Mouse (Mus musculus) liver, adult 2 months (tissue): Measurements from ENCODE around the gene Sipa1l3. TPM values are rescaled to one million over a fixed set of nuclear protein-coding genes. Genes with fewer than 3 reads are reported as not detected.

ENCODE experiments used
- DNase-seq: peaks from one replicate; pipeline ENCODE4 v3.0.0-alpha.2; 2011; ENCODE audit warnings: low read depth, low spot score; ENCODE audit errors: extremely low read depth
- H3K27ac ChIP-seq: fragments of 200-500 bp; replicated peaks from 2 replicates; pipeline ENCODE4 v1.5.1; 2012; ENCODE audit warnings: low read depth, mild to moderate bottlenecking, control low read depth, inconsistent platforms, low read length; ENCODE audit not compliant: insufficient read depth
- H3K27me3 ChIP-seq: fragments of 200-500 bp; 2 replicates; pipeline ENCODE4 v1.6.1; 2012; ENCODE audit warnings: mild to moderate bottlenecking, moderate library complexity, low read length, inconsistent platforms; ENCODE audit not compliant: control insufficient read depth, insufficient read depth
- H3K36me3 ChIP-seq: fragments of 200-500 bp; 2 replicates; pipeline ENCODE4 v1.6.1; 2012; ENCODE audit warnings: low read length, inconsistent platforms; ENCODE audit not compliant: control insufficient read depth, insufficient read depth
- H3K4me1 ChIP-seq: fragments of 200-500 bp; 2 replicates; pipeline ENCODE4 v1.6.1; 2011; ENCODE audit warnings: low read length; ENCODE audit not compliant: control insufficient read depth, insufficient read depth
- H3K4me3 ChIP-seq: fragments of 200-500 bp; 2 replicates; pipeline ENCODE4 v1.5.1; 2011; ENCODE audit warnings: low read depth, mild to moderate bottlenecking, control low read depth, low read length, moderate library complexity; ENCODE audit not compliant: insufficient read depth
- H3K79me2 ChIP-seq: fragments of 200-500 bp; 2 replicates; pipeline ENCODE4 v1.6.1; 2012; ENCODE audit warnings: inconsistent platforms, mild to moderate bottlenecking, low read length, moderate library complexity; ENCODE audit not compliant: control insufficient read depth, insufficient read depth
- H3K9ac ChIP-seq: fragments of 200-500 bp; 2 replicates; pipeline ENCODE4 v1.6.1; 2012; ENCODE audit warnings: low read depth, mild to moderate bottlenecking, control low read depth, inconsistent platforms, low read length
- CTCF ChIP-seq: fragments of 200-500 bp; IDR thresholded peaks from 2 replicates; pipeline ENCODE4 v1.5.1; 2011; ENCODE audit warnings: low read depth, low read length, control low read depth
- POLR2A ChIP-seq: fragments of 200-500 bp; IDR thresholded peaks from 2 replicates; pipeline ENCODE4 v1.6.1; 2011; ENCODE audit warnings: low read length, control low read depth; ENCODE audit not compliant: insufficient read depth; ENCODE audit errors: extremely low read depth
- WGBS: fragments of 180-500 bp; shearing (Covaris S2); methylation state at CpG from one replicate; pipeline ENCODE4 v1.1.7; 2018; 5-methylcytosine and 5-hydroxymethylcytosine counted together
- polyA plus RNA-seq: library from polyadenylated mRNA; depleted of rRNA; stranded (reverse); fragments of >200 nt; gene quantifications from 2 replicates; pipeline ENCODE4 v1.2.3, GENCODE M21; 2012
- total RNA-seq: library from RNA; depleted of rRNA; stranded (reverse); fragments of >200 nt; gene quantifications from 2 replicates; pipeline ENCODE4 v1.2.3, GENCODE M21; 2014

Sipa1l3 gene
- total and polyA plus RNA-seq, 2 experiments: 3.1 to 6.5 TPM

GRCm38 (mm10) chr7:29387524-29388068 is 130.8 kb downstream of the Sipa1l3 start:
- H3K4me1 ChIP-seq: no peaks in the 10 kb centered on the region
- WGBS: 92% methylated on average over 17 of the region's 17 CpGs
- no peak overlapping the region for H3K4me3 ChIP-seq
- no peaks in the 10 kb centered on the region for H3K79me2 ChIP-seq
- no peak for TF ChIP-seq POLR2A
- TF ChIP-seq CTCF: no peak
- H3K36me3 ChIP-seq: no peaks in the 10 kb centered on the region
- no peaks in the 10 kb centered on the region for H3K27me3 ChIP-seq
- no peak overlapping the region for H3K27ac ChIP-seq
- DNase-seq: no peak
- H3K9ac ChIP-seq: no peak overlapping the region

- no peaks in the 10 kb centered on the region for H3K36me3 ChIP-seq
These were observed 132.1 kb downstream of the Sipa1l3 start for GRCm38 (mm10) chr7:29386349-29386748.

GRCm38 (mm10) chr7:29385791-29386190 is 132.7 kb downstream of the Sipa1l3 start:
- H3K4me3 ChIP-seq: no peak overlapping the region
- DNase-seq: no peak
- no peaks in the 10 kb centered on the region for H3K36me3 ChIP-seq
- no peak overlapping the region for H3K27ac ChIP-seq
- H3K4me1 ChIP-seq: no peaks in the 10 kb centered on the region
- no peak for TF ChIP-seq POLR2A
- TF ChIP-seq CTCF: no peak
- H3K27me3 ChIP-seq: no peaks in the 10 kb centered on the region
- H3K79me2 ChIP-seq: no peaks in the 10 kb centered on the region
- 94% methylated on average over 10 of the region's 10 CpGs for WGBS
- H3K9ac ChIP-seq: no peak overlapping the region

More at GRCm38 (mm10) chr7:29386349-29386748, 132.1 kb downstream of the Sipa1l3 start:
- Histone ChIP-seq H3K4me3 (no peak overlapping the region), H3K27ac (no peak overlapping the region), H3K4me1 (no peaks in the 10 kb centered on the region), H3K9ac (no peak overlapping the region), H3K79me2 (no peaks in the 10 kb centered on the region), H3K27me3 (no peaks in the 10 kb centered on the region)
- TF ChIP-seq CTCF (no peak), POLR2A (no peak)
- no peak for DNase-seq
- 95% methylated on average over 13 of the region's 13 CpGs for whole genome bisulfite sequencing

GRCm38 (mm10) chr7:29383255-29383654 is 135.2 kb downstream of the Sipa1l3 start:
- H3K9ac ChIP-seq: no peak overlapping the region
- H3K27me3 ChIP-seq: no peaks in the 10 kb centered on the region
- H3K36me3 ChIP-seq: no peaks in the 10 kb centered on the region
- H3K27ac ChIP-seq: no peak overlapping the region
- no peaks in the 10 kb centered on the region for H3K79me2 ChIP-seq
- no peak for TF ChIP-seq POLR2A
- TF ChIP-seq CTCF: peak; percentile 99
- peak; percentile 30 for DNase-seq
- no peaks in the 10 kb centered on the region for H3K4me1 ChIP-seq
- WGBS: 30% methylated on average over 10 of the region's 10 CpGs
- no peak overlapping the region for H3K4me3 ChIP-seq

GRCm38 (mm10) chr7:29381466-29382040 is 136.9 kb downstream of the Sipa1l3 start:
- H3K27ac ChIP-seq: no peak overlapping the region
- DNase-seq: no peak
- H3K9ac ChIP-seq: no peak overlapping the region
- TF ChIP-seq POLR2A (no peak), CTCF (no peak)
- no peak overlapping the region for H3K4me3 ChIP-seq
- 92% methylated on average over 7 of the region's 7 CpGs for WGBS
- no peaks in the 10 kb centered on the region for H3K4me1 ChIP-seq
- H3K79me2 ChIP-seq: no peaks in the 10 kb centered on the region
- no peaks in the 10 kb centered on the region for H3K36me3 ChIP-seq
- H3K27me3 ChIP-seq: no peaks in the 10 kb centered on the region

- TF ChIP-seq POLR2A: no peak
- no peak for TF ChIP-seq CTCF
- 90% methylated on average over 6 of the region's 6 CpGs for WGBS
- no peaks in the 10 kb centered on the region for H3K36me3 ChIP-seq
These were observed 144.4 kb downstream of the Sipa1l3 start for GRCm38 (mm10) chr7:29374054-29374453.

More at GRCm38 (mm10) chr7:29374054-29374453, 144.4 kb downstream of the Sipa1l3 start:
- no peaks in the 10 kb centered on the region for H3K27me3 ChIP-seq
- DNase-seq: no peak
- H3K27ac ChIP-seq: no peak overlapping the region
- H3K4me1 ChIP-seq: no peaks in the 10 kb centered on the region
- no peak overlapping the region for H3K9ac ChIP-seq
- no peaks in the 10 kb centered on the region for H3K79me2 ChIP-seq
- H3K4me3 ChIP-seq: no peak overlapping the region
